Comparison of ENCODE assay signal across 7 mouse cellular contexts in the genomic region with DNA sequence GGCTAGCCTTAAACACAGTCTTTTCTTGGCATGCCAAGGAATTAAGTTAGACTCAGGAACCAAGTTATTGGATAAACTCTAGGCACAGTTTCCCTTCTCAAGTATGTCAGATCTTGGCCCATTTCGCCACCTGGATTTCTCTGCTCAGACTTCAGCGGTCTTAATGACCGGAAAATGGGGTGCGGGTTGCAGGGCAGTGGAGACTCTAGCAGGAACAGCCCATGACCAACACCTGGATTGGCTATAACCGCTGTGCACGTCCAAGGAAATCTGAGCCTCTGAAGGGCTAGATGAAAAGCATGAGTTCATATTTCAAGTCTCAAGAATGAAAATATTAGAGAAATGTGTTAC.
DNase-seq lines count a peak whose midpoint lies in the region; ATAC-seq and TF ChIP-seq lines count a peak whose summit lies in the region.

No protein-coding gene starts in this region.

- H3K9me3 ChIP-seq in forebrain, postnatal 0 days (ENCODE audit: low read length): no peaks in the 10 kb centered on the region
- no peaks in the 10 kb centered on the region for H3K9me3 ChIP-seq in liver, embryonic 11.5 days (ENCODE audit: control insufficient read depth, low read length)
- H3K9me3 ChIP-seq in stomach, embryonic 15.5 days: no peaks in the 10 kb centered on the region

- peak overlapping the region; percentile 54 for H3K4me3 ChIP-seq in thymus, adult 2 months (ENCODE audit: control insufficient read depth, insufficient read depth, low read length)
- H3K4me3 ChIP-seq in forebrain, postnatal 0 days (ENCODE audit: low read depth, low read length): peak overlapping the region; percentile 72
- peak overlapping the region; percentile 93 for H3K4me3 ChIP-seq in liver, embryonic 11.5 days (ENCODE audit: low read depth, low read length)
- peak overlapping the region; percentile 64 for H3K4me3 ChIP-seq in stomach, embryonic 15.5 days (replicated peaks)

- H3K27me3 ChIP-seq in thymus, adult 2 months (ENCODE audit: control insufficient read depth, insufficient read depth, low read length): no peaks in the 10 kb centered on the region
- H3K27me3 ChIP-seq in forebrain, postnatal 0 days (ENCODE audit: insufficient read depth, low read length): no peaks in the 10 kb centered on the region
- no peaks in the 10 kb centered on the region for H3K27me3 ChIP-seq in liver, embryonic 11.5 days (replicated peaks; ENCODE audit: control insufficient read depth, insufficient read depth, low read length)
- H3K27me3 ChIP-seq in stomach, embryonic 15.5 days (replicated peaks): no peaks in the 10 kb centered on the region

- no peak for TF ChIP-seq CTCF in thymus, adult 2 months (IDR thresholded peaks at IDR 0.05; ENCODE audit: borderline replicate concordance, control insufficient read depth, extremely low read depth, insufficient read depth, low read length, poor library complexity)
- no peak for TF ChIP-seq CTCF in forebrain, postnatal 0 days (IDR thresholded peaks at IDR 0.05; ENCODE audit: low read depth)

- 72% methylated on average over 6 of the region's 6 CpGs for WGBS in thymus, adult 2 months
- WGBS in forebrain, postnatal 0 days: 8% methylated on average over 6 of the region's 6 CpGs
- WGBS in liver, embryonic 11.5 days: 14% methylated on average over 6 of the region's 6 CpGs
- 6% methylated on average over 6 of the region's 6 CpGs for WGBS in stomach, embryonic 15.5 days

- peak overlapping the region; percentile 96 for H3K4me2 ChIP-seq in forebrain, postnatal 0 days (ENCODE audit: low read depth)
- H3K4me2 ChIP-seq in liver, embryonic 11.5 days: peak overlapping the region; percentile 92
- H3K4me2 ChIP-seq in stomach, embryonic 15.5 days: peak overlapping the region; percentile 89

- TF ChIP-seq POLR2A in thymus, adult 2 months (IDR thresholded peaks at IDR 0.05; ENCODE audit: control insufficient read depth, extremely low read depth, insufficient read depth, low read length, poor library complexity): no peak

- no peak for ATAC-seq in forebrain, postnatal 0 days
- ATAC-seq in liver, embryonic 11.5 days (replicated peaks; ENCODE audit: low FRiP score): 0 out of 2 replicates have a peak, but pooled peaks have one; percentile 2
- no peak for ATAC-seq in stomach, embryonic 15.5 days (ENCODE audit: insufficient read depth, low FRiP score, low read depth)
- no peak for ATAC-seq in cerebellum, adult (ENCODE audit: insufficient number of reproducible peaks, low FRiP score, low TSS enrichment)

- H3K27ac ChIP-seq in thymus, adult 2 months (ENCODE audit: control insufficient read depth, insufficient read depth, low read length): no peak overlapping the region; the same call in 1 of the 2 replicates
- peak overlapping the region; percentile 79 for H3K27ac ChIP-seq in forebrain, postnatal 0 days (ENCODE audit: low read depth, low read length)
- peak overlapping the region; percentile 88 for H3K27ac ChIP-seq in liver, embryonic 11.5 days (ENCODE audit: low read depth, low read length)
- H3K27ac ChIP-seq in stomach, embryonic 15.5 days: peak overlapping the region; percentile 92

- peaks cover 16% of the 10 kb centered on the region for H3K4me1 ChIP-seq in thymus, adult 2 months (replicated peaks; ENCODE audit: control insufficient read depth, insufficient read depth, low read length)
- peaks cover 18% of the 10 kb centered on the region for H3K4me1 ChIP-seq in forebrain, postnatal 0 days (ENCODE audit: insufficient read depth)
- peaks cover 18% of the 10 kb centered on the region for H3K4me1 ChIP-seq in liver, embryonic 11.5 days (replicated peaks; ENCODE audit: control insufficient read depth, insufficient read depth, low read length)
- H3K4me1 ChIP-seq in stomach, embryonic 15.5 days: peaks cover 28% of the 10 kb centered on the region

- H3K36me3 ChIP-seq in thymus, adult 2 months (ENCODE audit: control insufficient read depth, insufficient read depth, low read length): no peaks in the 10 kb centered on the region
- no peaks in the 10 kb centered on the region for H3K36me3 ChIP-seq in forebrain, postnatal 0 days (ENCODE audit: insufficient read depth)
- H3K36me3 ChIP-seq in liver, embryonic 11.5 days (ENCODE audit: control insufficient read depth, insufficient read depth, low read length): no peaks in the 10 kb centered on the region; the same call in 1 of the 2 replicates
- H3K36me3 ChIP-seq in stomach, embryonic 15.5 days: no peaks in the 10 kb centered on the region

- peak overlapping the region; percentile 76 for H3K9ac ChIP-seq in forebrain, postnatal 0 days
- peak overlapping the region; percentile 91 for H3K9ac ChIP-seq in liver, embryonic 11.5 days (ENCODE audit: low read depth, low read length)
- peak overlapping the region; percentile 56; the same call in 1 of the 2 replicates for H3K9ac ChIP-seq in stomach, embryonic 15.5 days

- no peak for DNase-seq in thymus, adult 2 months
- DNase-seq in thymus, postnatal 0 days (ENCODE audit: low spot score): no peak
- DNase-seq in forebrain, postnatal 0 days: no peak
- DNase-seq in liver, embryonic 11.5 days (ENCODE audit: low spot score): no peak
- no peak for DNase-seq in spleen, postnatal 36 days (ENCODE audit: low spot score in 2 of 2)
